Mouse (Mus musculus): ENCODE data around the gene Timp1. TPM values are rescaled to one million over a fixed set of nuclear protein-coding genes. Genes with fewer than 3 reads are reported as not detected.
A peak's percentile ranks its signal among the peaks of the same experiment; 100 is the strongest.

Timp1 gene
- polyA plus RNA-seq, 1 experiment from 2014 or later, result 23.1 TPM

- H3K36me3 ChIP-seq (ENCODE audit: control insufficient read depth, insufficient read depth, low read length), result no peaks in the 10 kb centered on the region; the same call in 1 of the 2 replicates
- no peaks in the 10 kb centered on the region for H3K27me3 ChIP-seq (ENCODE audit: control insufficient read depth, insufficient read depth, low read length)
- 0 out of 2 replicates have a peak, but pooled peaks cover 7% of the 10 kb centered on the region for H3K4me1 ChIP-seq (ENCODE audit: control insufficient read depth, insufficient read depth, low read length)
- no peak for ATAC-seq (ENCODE audit: low FRiP score, low TSS enrichment)
- no peak overlapping the region for H3K27ac ChIP-seq (ENCODE audit: low read depth, low read length)
- 90% methylated on average over 9 of the region's 9 CpGs for WGBS
- no peaks in the 10 kb centered on the region for H3K9me3 ChIP-seq (ENCODE audit: control insufficient read depth, low read length)
- no peak overlapping the region for H3K4me3 ChIP-seq (ENCODE audit: low read length)
- H3K4me2 ChIP-seq (replicated peaks; ENCODE audit: low read depth, low read length), result no peak overlapping the region
- no peak overlapping the region for H3K9ac ChIP-seq (ENCODE audit: low read depth, low read length)
Measured at GRCm38 (mm10) chrX:20863161-20864101, 6.5 kb upstream of the Timp1 start.

- H3K4me2 ChIP-seq (replicated peaks; ENCODE audit: low read depth, low read length), result no peak overlapping the region
- H3K27me3 ChIP-seq (ENCODE audit: control insufficient read depth, insufficient read depth, low read length), result no peaks in the 10 kb centered on the region
- H3K4me3 ChIP-seq (ENCODE audit: low read length), result no peak overlapping the region
- no peaks in the 10 kb centered on the region for H3K36me3 ChIP-seq (ENCODE audit: control insufficient read depth, insufficient read depth, low read length)
- no peak overlapping the region for H3K27ac ChIP-seq (ENCODE audit: low read depth, low read length)
- ATAC-seq (ENCODE audit: low FRiP score, low TSS enrichment), result no peak
- WGBS, result 64% methylated on average over 4 of the region's 4 CpGs
- no peak overlapping the region for H3K9ac ChIP-seq (ENCODE audit: low read depth, low read length)
- no peaks in the 10 kb centered on the region for H3K4me1 ChIP-seq (ENCODE audit: control insufficient read depth, insufficient read depth, low read length)
- H3K9me3 ChIP-seq (ENCODE audit: control insufficient read depth, low read length), result no peaks in the 10 kb centered on the region
Measured at GRCm38 (mm10) chrX:20868091-20868490, 1.9 kb upstream of the Timp1 start.

DNA sequence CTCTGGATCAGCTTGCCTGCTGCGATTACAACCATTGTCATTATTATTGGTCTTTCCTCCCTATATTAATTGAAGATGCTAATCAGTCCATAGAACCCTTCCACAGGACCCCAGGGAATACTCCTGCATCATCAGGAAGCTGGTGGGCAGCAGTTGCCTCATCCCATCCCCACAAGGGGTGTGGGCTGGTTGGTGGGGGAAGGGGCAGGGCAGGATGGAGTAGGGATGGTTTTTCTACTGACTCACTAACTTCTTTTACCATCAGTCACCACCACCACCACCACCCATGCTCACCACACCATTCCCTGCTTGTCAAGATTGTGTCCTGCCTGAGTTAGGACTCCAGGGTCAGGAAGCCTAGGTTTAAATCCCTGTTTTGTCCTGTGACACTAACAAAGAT, 763 bp upstream of the Timp1 start:
- WGBS, result 74% methylated on average over 1 of the region's 1 CpGs
- Histone ChIP-seq H3K9ac (ENCODE audit: low read depth, low read length) (no peak overlapping the region), H3K4me1 (ENCODE audit: control insufficient read depth, insufficient read depth, low read length) (no peaks in the 10 kb centered on the region), H3K4me3 (ENCODE audit: low read length) (no peak overlapping the region), H3K9me3 (ENCODE audit: control insufficient read depth, low read length) (no peaks in the 10 kb centered on the region), H3K4me2 (replicated peaks; ENCODE audit: low read depth, low read length) (no peak overlapping the region), H3K36me3 (ENCODE audit: control insufficient read depth, insufficient read depth, low read length) (no peaks in the 10 kb centered on the region), H3K27ac (ENCODE audit: low read depth, low read length) (no peak overlapping the region), H3K27me3 (ENCODE audit: control insufficient read depth, insufficient read depth, low read length) (no peaks in the 10 kb centered on the region)
- ATAC-seq (ENCODE audit: low FRiP score, low TSS enrichment), result no peak

- H3K4me2 ChIP-seq (replicated peaks; ENCODE audit: low read depth, low read length), result no peak overlapping the region
- no peak overlapping the region for H3K27ac ChIP-seq (ENCODE audit: low read depth, low read length)
- H3K4me1 ChIP-seq (ENCODE audit: control insufficient read depth, insufficient read depth, low read length), result no peaks in the 10 kb centered on the region
- no peak overlapping the region for H3K9ac ChIP-seq (ENCODE audit: low read depth, low read length)
- no peaks in the 10 kb centered on the region for H3K27me3 ChIP-seq (ENCODE audit: control insufficient read depth, insufficient read depth, low read length)
- H3K36me3 ChIP-seq (ENCODE audit: control insufficient read depth, insufficient read depth, low read length), result no peaks in the 10 kb centered on the region
- 33% methylated on average over 11 of the region's 11 CpGs for WGBS
- no peaks in the 10 kb centered on the region for H3K9me3 ChIP-seq (ENCODE audit: control insufficient read depth, low read length)
- ATAC-seq (ENCODE audit: low FRiP score, low TSS enrichment), result peak; percentile 32; the same call in 1 of the 2 replicates
- no peak overlapping the region for H3K4me3 ChIP-seq (ENCODE audit: low read length)
Measured at GRCm38 (mm10) chrX:20872928-20873500, 3.0 kb downstream of the Timp1 start.

DNA sequence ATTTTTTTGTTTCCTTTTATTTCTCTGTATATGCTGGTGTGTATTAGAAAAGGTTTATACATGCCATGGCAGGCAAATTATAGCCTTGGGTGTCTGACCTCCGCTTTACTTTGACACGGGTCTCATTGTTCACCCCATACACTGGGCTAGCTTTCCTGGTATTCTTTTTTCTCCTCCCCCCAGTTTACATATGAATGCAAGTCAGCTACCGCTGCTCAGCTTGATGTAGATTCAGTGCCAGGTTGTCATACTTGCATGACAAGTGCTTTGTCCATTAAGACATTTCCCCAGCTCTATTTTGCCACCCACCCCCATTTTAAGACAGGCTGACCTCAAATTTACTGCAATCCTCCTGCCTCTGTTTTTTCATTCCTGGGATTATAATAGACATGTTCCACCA, 5.3 kb downstream of the Timp1 start:
- Histone ChIP-seq H3K36me3 (ENCODE audit: control insufficient read depth, insufficient read depth, low read length) (no peaks in the 10 kb centered on the region), H3K9ac (ENCODE audit: low read depth, low read length) (no peak overlapping the region), H3K4me3 (ENCODE audit: low read length) (no peak overlapping the region), H3K27me3 (ENCODE audit: control insufficient read depth, insufficient read depth, low read length) (no peaks in the 10 kb centered on the region), H3K27ac (ENCODE audit: low read depth, low read length) (no peak overlapping the region), H3K4me1 (ENCODE audit: control insufficient read depth, insufficient read depth, low read length) (no peaks in the 10 kb centered on the region), H3K4me2 (replicated peaks; ENCODE audit: low read depth, low read length) (no peak overlapping the region), H3K9me3 (ENCODE audit: control insufficient read depth, low read length) (no peaks in the 10 kb centered on the region)
- no peak for ATAC-seq (ENCODE audit: low FRiP score, low TSS enrichment)
- 74% methylated on average over 3 of the region's 3 CpGs for WGBS

GRCm38 (mm10) chrX:20910074-20910473, 40.1 kb downstream of the Timp1 start:
- Histone ChIP-seq H3K36me3 (ENCODE audit: control insufficient read depth, insufficient read depth, low read length) (no peaks in the 10 kb centered on the region), H3K27me3 (ENCODE audit: control insufficient read depth, insufficient read depth, low read length) (no peaks in the 10 kb centered on the region), H3K4me2 (replicated peaks; ENCODE audit: low read depth, low read length) (no peak overlapping the region), H3K4me3 (ENCODE audit: low read length) (no peak overlapping the region), H3K9me3 (ENCODE audit: control insufficient read depth, low read length) (no peaks in the 10 kb centered on the region), H3K4me1 (ENCODE audit: control insufficient read depth, insufficient read depth, low read length) (no peaks in the 10 kb centered on the region), H3K27ac (ENCODE audit: low read depth, low read length) (no peak overlapping the region), H3K9ac (ENCODE audit: low read depth, low read length) (no peak overlapping the region)
- 48% methylated on average over 3 of the region's 3 CpGs for WGBS
- ATAC-seq (ENCODE audit: low FRiP score, low TSS enrichment), result no peak

DNA sequence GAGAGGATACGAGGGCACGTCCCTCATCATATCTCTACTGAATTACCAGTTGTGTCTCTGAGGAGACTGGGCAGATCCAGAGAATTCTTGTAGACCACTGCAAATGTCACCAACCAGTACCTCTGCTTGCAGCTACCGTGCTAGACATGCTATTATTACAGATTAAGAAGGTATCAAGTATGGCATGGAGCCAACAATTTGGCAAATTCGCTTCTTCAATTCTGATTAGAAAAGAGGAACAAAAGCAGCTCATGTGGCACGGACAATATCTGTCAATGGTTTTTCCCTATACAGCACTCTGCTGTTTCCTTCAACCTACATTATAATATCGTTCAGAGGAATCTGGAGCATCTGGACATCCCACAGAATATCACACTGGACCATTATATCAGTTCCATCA, 43.8 kb downstream of the Timp1 start:
- no peak for ATAC-seq (ENCODE audit: low FRiP score, low TSS enrichment)
- Histone ChIP-seq H3K27ac (ENCODE audit: low read depth, low read length) (no peak overlapping the region), H3K4me1 (ENCODE audit: control insufficient read depth, insufficient read depth, low read length) (no peaks in the 10 kb centered on the region), H3K4me3 (ENCODE audit: low read length) (no peak overlapping the region), H3K36me3 (ENCODE audit: control insufficient read depth, insufficient read depth, low read length) (no peaks in the 10 kb centered on the region), H3K9me3 (ENCODE audit: control insufficient read depth, low read length) (no peaks in the 10 kb centered on the region), H3K27me3 (ENCODE audit: control insufficient read depth, insufficient read depth, low read length) (no peaks in the 10 kb centered on the region), H3K9ac (ENCODE audit: low read depth, low read length) (no peak overlapping the region), H3K4me2 (replicated peaks; ENCODE audit: low read depth, low read length) (no peak overlapping the region)
- 83% methylated on average over 6 of the region's 6 CpGs for WGBS

DNA sequence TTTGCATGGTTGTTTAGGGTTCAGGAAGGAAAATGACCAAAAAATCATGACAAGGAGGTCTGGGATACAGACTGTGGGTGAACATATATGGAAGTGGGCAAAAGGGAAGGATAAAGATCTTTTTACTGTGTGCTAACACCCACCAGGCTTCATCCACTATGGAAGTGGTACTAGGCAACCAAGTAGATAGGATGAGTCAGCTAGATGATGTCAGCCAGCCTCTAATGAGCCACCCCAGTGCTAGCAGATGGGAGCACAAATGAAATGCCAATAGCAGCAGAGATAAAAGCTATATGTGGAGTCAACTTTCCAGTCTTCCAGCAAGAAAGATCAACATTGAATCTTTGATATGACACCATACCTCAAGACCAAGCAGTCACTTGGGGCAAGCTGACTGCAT, 45.1 kb downstream of the Timp1 start:
- no peaks in the 10 kb centered on the region for H3K9me3 ChIP-seq (ENCODE audit: control insufficient read depth, low read length)
- no peak overlapping the region for H3K4me3 ChIP-seq (ENCODE audit: low read length)
- H3K9ac ChIP-seq (ENCODE audit: low read depth, low read length), result no peak overlapping the region
- H3K4me1 ChIP-seq (ENCODE audit: control insufficient read depth, insufficient read depth, low read length), result no peaks in the 10 kb centered on the region
- ATAC-seq (ENCODE audit: low FRiP score, low TSS enrichment), result no peak
- no peaks in the 10 kb centered on the region for H3K27me3 ChIP-seq (ENCODE audit: control insufficient read depth, insufficient read depth, low read length)
- H3K4me2 ChIP-seq (replicated peaks; ENCODE audit: low read depth, low read length), result no peak overlapping the region
- H3K27ac ChIP-seq (ENCODE audit: low read depth, low read length), result no peak overlapping the region
- H3K36me3 ChIP-seq (ENCODE audit: control insufficient read depth, insufficient read depth, low read length), result no peaks in the 10 kb centered on the region

- H3K27me3 ChIP-seq (ENCODE audit: control insufficient read depth, insufficient read depth, low read length), result no peaks in the 10 kb centered on the region
- peak overlapping the region; percentile 28; the same call in 1 of the 2 replicates for H3K9ac ChIP-seq (ENCODE audit: low read depth, low read length)
- 24% methylated on average over 38 of the region's 49 CpGs for WGBS
- H3K9me3 ChIP-seq (ENCODE audit: control insufficient read depth, low read length), result no peaks in the 10 kb centered on the region
- no peaks in the 10 kb centered on the region for H3K36me3 ChIP-seq (ENCODE audit: control insufficient read depth, insufficient read depth, low read length)
- H3K4me3 ChIP-seq (ENCODE audit: low read length), result peak overlapping the region; percentile 37
- peak; percentile 51 for ATAC-seq (ENCODE audit: low FRiP score, low TSS enrichment)
- H3K27ac ChIP-seq (ENCODE audit: low read depth, low read length), result no peak overlapping the region
- no peaks in the 10 kb centered on the region for H3K4me1 ChIP-seq (ENCODE audit: control insufficient read depth, insufficient read depth, low read length)
- peak overlapping the region; percentile 64 for H3K4me2 ChIP-seq (replicated peaks; ENCODE audit: low read depth, low read length)
Measured at GRCm38 (mm10) chrX:20920249-20920843, 50.4 kb downstream of the Timp1 start.
